Mouse (Mus musculus) small intestine, adult 10 weeks (tissue): Measurements from ENCODE around the gene Ndufc2. TPM values are rescaled to one million over a fixed set of nuclear protein-coding genes. Genes with fewer than 3 reads are reported as not detected.

Experiments used
- polyA plus RNA-seq: library from polyadenylated mRNA; stranded (reverse); fragments of 350-450 nt; fragmentation: Illumina TruSeq; extraction: RNeasy Lipid Tissue Mini Kit (QIAGEN cat#74804); gene quantifications from one replicate; pipeline ENCODE4 v1.2.3, GENCODE M21; 2014; ENCODE audit warnings: low replicate concordance

Ndufc2 gene
- polyA plus RNA-seq, result 266 TPM

GRCm38 (mm10) chr7:97399960-97400715 is at the start of gene Ndufc2:
Gene Ndufc2, plus strand, starts transcription at chr7:97400003.

GRCm38 (mm10) chr7:97416906-97417777 is 17.3 kb downstream of the Ndufc2 start, which contains the start of gene Thrsp:
Gene Thrsp, minus strand, starts transcription at chr7:97417730.

DNA sequence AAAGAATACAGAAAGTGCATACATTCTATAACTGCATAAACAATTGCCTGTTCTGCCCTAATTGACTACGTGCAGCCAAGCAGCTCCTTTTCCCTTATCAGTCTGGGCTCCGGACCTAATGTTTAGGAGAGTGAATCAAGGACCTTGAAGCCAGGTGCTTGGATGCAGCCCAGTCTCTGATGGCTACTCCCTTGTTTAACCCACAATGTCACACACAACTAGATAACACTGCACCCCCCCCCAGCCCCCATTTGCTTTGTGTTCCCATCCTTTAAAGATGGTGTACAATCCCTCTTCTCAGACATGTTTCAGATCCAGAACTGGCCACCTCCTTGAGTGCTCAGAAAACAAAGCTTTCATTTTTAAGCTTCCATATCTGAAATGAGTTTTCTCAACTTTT is 51.2 kb downstream of the Ndufc2 start, which contains the start of gene Kctd14:
Gene Kctd14, plus strand, starts transcription at position 301 of the 400 bp plus-strand sequence.

Other genes with a start within 250 kb of the Ndufc2 start
- gene Usp35, start 68.0 kb upstream of the Ndufc2 start, polyA plus RNA-seq, result 0.63 TPM
- 4.9 TPM for gene Kctd21, start 67.7 kb upstream of the Ndufc2 start, polyA plus RNA-seq
- gene Alg8, start 28.4 kb upstream of the Ndufc2 start, polyA plus RNA-seq, result 15.3 TPM
- 3.5 TPM for gene Thrsp, start 17.7 kb downstream of the Ndufc2 start, polyA plus RNA-seq
- 31.8 TPM for gene Kctd14, start 51.3 kb downstream of the Ndufc2 start, polyA plus RNA-seq
- 42.1 TPM for gene Ints4, start 81.0 kb downstream of the Ndufc2 start, polyA plus RNA-seq
- 60.2 TPM for gene Aamdc, start 179.5 kb downstream of the Ndufc2 start, polyA plus RNA-seq
- 17.9 TPM for gene Rsf1, start 179.9 kb downstream of the Ndufc2 start, polyA plus RNA-seq